Mouse (Mus musculus): ENCODE results near the gene Scnn1g. TPM values are rescaled to one million over a fixed set of nuclear protein-coding genes. Genes with fewer than 3 reads are reported as not detected.

Gene Scnn1g
- 0.84 and 1.1 TPM in 2 replicates for polyA plus RNA-seq (2015; fragmentation: Nextera tagmentation; extraction: Ambion mirVana)

GRCm38 (mm10) chr7:121734171-121734831 lies at the start of gene Scnn1g:
TSS of gene Scnn1g (plus strand) at chr7:121734479.

GRCm38 (mm10) chr7:121707073-121707667 lies 27.1 kb upstream of the Scnn1g start, which contains the start of gene Usp31:
TSS of gene Usp31 (minus strand) at chr7:121707253.

Other genes with a start within 250 kb of the Scnn1g start
- 1.1 and 1.2 TPM in 2 replicates for gene Usp31, start 27.2 kb upstream of the Scnn1g start, polyA plus RNA-seq (2015; fragmentation: Nextera tagmentation; extraction: Ambion mirVana)
- gene Scnn1b, start 130.6 kb downstream of the Scnn1g start, polyA plus RNA-seq (2015; fragmentation: Nextera tagmentation; extraction: Ambion mirVana): 0.57 and 2.7 TPM in 2 replicates
- 17.4 and 24.1 TPM in 2 replicates for gene Cog7, start 247.2 kb downstream of the Scnn1g start, polyA plus RNA-seq (2015; fragmentation: Nextera tagmentation; extraction: Ambion mirVana)

All from adrenal gland, postnatal 0 days (tissue).